Mouse (Mus musculus) liver, embryonic 15.5 days (tissue): ENCODE data around the gene Klhl42. TPM values are rescaled to one million over a fixed set of nuclear protein-coding genes. Genes with fewer than 3 reads are reported as not detected.

ENCODE experiments used
- ATAC-seq: fragments of 200-750 bp; cut with Nextera tagmentation; 2 replicates; pipeline ENCODE4 v1.8.0; 2017; ENCODE audit warnings: moderate number of reproducible peaks, mild to moderate bottlenecking, moderate library complexity; ENCODE audit not compliant: insufficient read depth
- H3K27ac ChIP-seq: fragments of 300-500 bp; sonication (generic); replicated peaks from 2 replicates; pipeline ENCODE4 v1.5.1; 2015; ENCODE audit warnings: mild to moderate bottlenecking, inconsistent platforms
- H3K27me3 ChIP-seq: fragments of 300-500 bp; sonication (generic); 2 replicates; pipeline ENCODE4 v1.6.1; 2015; ENCODE audit warnings: mild to moderate bottlenecking, inconsistent platforms
- H3K36me3 ChIP-seq: fragments of 300-500 bp; sonication (generic); replicated peaks from 2 replicates; pipeline ENCODE4 v1.6.1; 2015; ENCODE audit warnings: moderate library complexity, mild to moderate bottlenecking, inconsistent platforms
- H3K4me1 ChIP-seq: fragments of 300-500 bp; sonication (generic); replicated peaks from 2 replicates; pipeline ENCODE4 v1.6.1; 2015; ENCODE audit warnings: inconsistent platforms
- H3K4me2 ChIP-seq: fragments of 300-500 bp; sonication (generic); 2 replicates; pipeline ENCODE4 v1.6.1; 2015; ENCODE audit warnings: moderate library complexity, mild to moderate bottlenecking, inconsistent platforms
- H3K4me3 ChIP-seq: fragments of 300-500 bp; sonication (generic); replicated peaks from 2 replicates; pipeline ENCODE4 v1.5.1; 2015; ENCODE audit warnings: mild to moderate bottlenecking, inconsistent platforms
- H3K9ac ChIP-seq: fragments of 300-500 bp; sonication (generic); 2 replicates; pipeline ENCODE4 v1.6.1; 2015; ENCODE audit warnings: moderate library complexity, mild to moderate bottlenecking, inconsistent platforms
- H3K9me3 ChIP-seq: fragments of 300-500 bp; sonication (generic); replicated peaks from 2 replicates; pipeline ENCODE4 v1.6.1; 2016; ENCODE audit warnings: inconsistent platforms
- WGBS: fragments of 180-500 bp; shearing (Covaris S2); methylation state at CpG from one replicate; pipeline ENCODE4 v1.1.7; 2015; ENCODE audit warnings: mixed read lengths; ENCODE audit not compliant: insufficient replicate concordance; 5-methylcytosine and 5-hydroxymethylcytosine counted together
- polyA plus RNA-seq: library from polyadenylated mRNA; unstranded; fragments of >200 nt; fragmentation: Nextera tagmentation; extraction: Ambion mirVana; gene quantifications from 2 replicates; pipeline ENCODE4 v1.2.1, GENCODE M21; 2015

The Klhl42 gene
- polyA plus RNA-seq, 1 experiment from 2014 or later, result 1.8 TPM

DNA sequence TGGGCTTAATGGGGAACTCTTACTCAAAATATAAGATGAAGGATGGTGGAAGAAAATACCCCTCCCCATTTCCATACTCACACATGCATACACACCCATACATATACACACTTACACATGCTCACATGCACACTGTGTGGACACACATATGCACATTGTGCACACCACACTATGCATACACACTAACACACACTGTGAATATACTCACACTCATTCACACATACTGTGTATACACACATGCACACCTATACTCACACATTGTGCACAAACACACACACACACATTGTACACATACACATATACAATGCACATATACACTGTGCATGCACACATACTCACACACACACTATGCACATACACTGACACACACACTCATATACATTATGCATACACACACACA, 60.7 kb downstream of the Klhl42 start:
- Histone ChIP-seq H3K27ac (no peak overlapping the region), H3K9ac (no peak overlapping the region), H3K9me3 (no peaks in the 10 kb centered on the region), H3K27me3 (no peaks in the 10 kb centered on the region), H3K4me2 (no peak overlapping the region), H3K36me3 (no peaks in the 10 kb centered on the region), H3K4me3 (no peak overlapping the region), H3K4me1 (no peaks in the 10 kb centered on the region)
- ATAC-seq, result no peak; the same call in 1 of the 2 replicates

DNA sequence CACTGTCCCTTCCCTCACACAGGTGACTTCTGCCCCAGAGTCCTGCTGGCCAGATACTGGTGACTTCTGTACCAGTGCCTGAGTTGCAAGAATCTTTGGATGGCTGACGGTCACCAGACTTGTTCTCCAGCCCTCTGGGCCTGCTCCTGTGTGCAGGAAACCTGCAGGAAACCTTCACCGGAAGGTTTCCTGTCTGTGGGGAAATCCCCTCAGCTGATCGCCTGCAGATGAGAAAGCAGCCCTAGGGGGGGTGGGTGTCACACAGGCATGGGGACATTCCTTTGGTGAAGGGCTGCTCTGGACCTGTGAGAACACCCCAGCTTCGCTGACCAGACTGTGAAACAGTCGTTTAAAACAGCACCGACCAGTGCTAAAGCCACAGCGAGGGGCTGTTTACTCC, 63.9 kb downstream of the Klhl42 start:
- Histone ChIP-seq H3K4me1 (no peaks in the 10 kb centered on the region), H3K9ac (no peak overlapping the region), H3K9me3 (no peaks in the 10 kb centered on the region), H3K27me3 (no peaks in the 10 kb centered on the region), H3K36me3 (no peaks in the 10 kb centered on the region), H3K27ac (no peak overlapping the region), H3K4me3 (no peak overlapping the region), H3K4me2 (no peak overlapping the region)
- 30% methylated on average over 7 of the region's 7 CpGs for WGBS
- ATAC-seq, result no peak

DNA sequence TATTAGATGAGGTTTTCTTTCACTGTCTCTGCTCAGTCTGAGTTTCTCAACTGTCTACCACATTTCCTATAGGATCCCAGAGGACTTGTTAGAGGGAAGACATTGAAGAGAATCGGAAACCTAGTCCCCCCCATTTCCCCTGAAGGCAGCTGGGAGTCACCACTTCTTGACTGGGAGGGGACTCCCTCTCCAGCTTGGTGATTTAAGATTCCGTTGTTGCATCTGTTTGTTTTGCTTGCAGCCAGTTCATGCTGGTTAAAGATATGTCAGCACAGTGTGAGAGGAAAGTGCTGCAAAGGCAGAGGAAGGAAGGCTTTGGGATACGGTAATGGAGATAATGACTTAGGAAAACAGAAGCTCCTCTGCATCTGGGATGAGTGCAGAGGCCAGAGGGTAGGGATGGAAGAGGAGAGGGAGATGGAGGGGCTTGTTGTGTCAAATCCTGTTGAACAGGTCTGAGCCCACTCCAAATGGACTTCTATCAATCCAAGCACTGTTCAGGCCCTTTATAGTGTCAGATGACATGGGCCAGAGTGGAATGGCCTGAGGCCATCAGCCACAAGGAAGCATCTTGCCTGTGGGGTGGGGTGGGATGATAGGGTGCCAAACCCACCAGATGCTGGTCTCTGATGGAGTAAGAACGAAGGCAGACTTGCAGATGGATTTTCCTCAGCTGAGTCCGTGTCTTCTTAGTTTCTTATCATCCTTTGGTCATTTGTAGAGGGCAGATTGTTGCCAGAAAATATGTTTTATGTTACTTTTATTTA, 70.8 kb downstream of the Klhl42 start:
- Histone ChIP-seq H3K27me3 (no peaks in the 10 kb centered on the region), H3K9me3 (no peaks in the 10 kb centered on the region), H3K9ac (no peak overlapping the region), H3K4me1 (no peaks in the 10 kb centered on the region), H3K36me3 (no peaks in the 10 kb centered on the region), H3K27ac (no peak overlapping the region), H3K4me2 (no peak overlapping the region), H3K4me3 (no peak overlapping the region)
- ATAC-seq, result no peak
- 36% methylated on average over 5 of the region's 5 CpGs for WGBS

Other genes starting within 250 kb of the Klhl42 start
- not detected in 2 replicates for gene Smco2, start 241.3 kb upstream of the Klhl42 start, polyA plus RNA-seq
- 9.7 and 10.0 TPM in 2 replicates for gene Ppfibp1, start 202.9 kb upstream of the Klhl42 start, polyA plus RNA-seq
- 0.05 and 0.06 TPM in 2 replicates for gene 1700034J05Rik, start 137.0 kb upstream of the Klhl42 start, polyA plus RNA-seq
- 0.24 and 0.35 TPM in 2 replicates for gene Rep15, start 58.8 kb upstream of the Klhl42 start, polyA plus RNA-seq
- gene Mrps35, start 48.6 kb upstream of the Klhl42 start, polyA plus RNA-seq, result 50.2 and 51.2 TPM in 2 replicates
- gene Mansc4, start 4.3 kb upstream of the Klhl42 start, polyA plus RNA-seq, result 0.08 TPM in 1 of 2 replicates, not detected in the other
- gene Pthlh, start 172.8 kb downstream of the Klhl42 start, polyA plus RNA-seq, result not detected in 2 replicates